Mouse (Mus musculus): ENCODE data around the gene Rph3al.

Gene Rph3al

GRCm38 (mm10) chr11:75830386-75830785 is 107.8 kb downstream of the Rph3al start:
- in situ Hi-C loops (cut with MboI, MseI) = no loop called here

DNA sequence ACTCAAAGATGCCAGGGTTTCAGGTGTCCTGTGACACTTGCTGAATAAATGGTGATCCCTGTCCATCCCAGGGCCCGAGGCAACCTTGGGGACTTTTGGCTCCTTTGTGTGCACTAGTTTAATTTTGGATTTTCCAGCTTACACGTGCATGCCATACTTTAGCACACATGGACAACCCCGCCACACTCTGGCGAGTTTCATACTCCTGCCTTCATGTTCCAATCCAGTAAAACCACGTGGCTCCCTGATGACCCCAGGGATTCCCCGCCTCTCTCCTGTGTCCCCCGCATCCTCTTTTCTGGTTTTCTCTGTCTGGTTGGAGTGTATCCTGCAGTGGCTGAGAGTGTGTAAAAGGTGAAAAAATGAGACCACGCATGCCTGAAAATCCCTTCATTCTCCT is 110.8 kb downstream of the Rph3al start:
- in situ Hi-C loops (cut with MboI, MseI) = no loop called here

DNA sequence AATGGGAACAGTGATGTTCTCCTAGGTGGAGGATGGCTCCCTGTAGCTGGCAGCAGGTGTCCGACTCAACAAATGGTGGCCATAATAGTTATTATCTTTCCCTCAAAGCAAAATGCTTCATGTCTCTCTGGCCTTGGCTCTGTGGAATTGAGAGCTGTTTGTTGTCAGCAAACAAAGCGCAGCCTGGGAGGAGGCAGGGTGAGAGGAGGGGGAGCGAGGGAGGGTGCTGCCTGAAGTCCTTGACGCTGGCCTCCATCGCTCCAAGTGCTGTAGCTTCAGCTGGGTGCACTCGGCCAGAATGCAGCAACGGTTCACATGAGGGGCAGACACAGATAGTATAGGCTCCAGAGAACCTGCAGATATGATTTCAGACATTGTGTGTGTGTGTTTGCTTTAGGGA is 114.7 kb downstream of the Rph3al start:
- in situ Hi-C loops (cut with MboI, MseI) = loop anchor here in 1 of 2 experiments (5.0 kb wide), 1 partner anchor 1489 kb away; no protein-coding TSS in a partner anchor

DNA sequence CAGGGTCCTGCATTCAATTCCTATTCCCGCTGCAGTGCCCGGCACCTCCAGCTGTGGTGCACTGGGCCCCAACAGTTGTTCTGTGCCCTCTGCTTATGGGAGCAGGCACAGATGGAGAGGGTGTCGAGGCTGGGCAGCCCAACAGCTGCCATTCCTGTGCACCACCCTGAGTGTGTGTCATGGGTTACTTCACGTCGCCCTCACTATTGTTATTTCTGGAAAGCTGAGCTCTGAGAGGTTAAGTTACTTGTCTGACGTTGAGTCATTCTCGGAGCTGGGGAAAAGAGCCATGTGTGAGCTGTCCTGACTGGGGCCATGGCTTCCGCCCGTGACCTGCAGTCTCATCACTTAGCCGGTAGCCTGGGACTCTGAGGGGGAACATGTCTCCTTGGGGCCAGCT is 125.1 kb downstream of the Rph3al start:
- in situ Hi-C loops (cut with MboI, MseI) = no loop called here

- in situ Hi-C loops (cut with MboI, MseI) = no loop called here
Measured at GRCm38 (mm10) chr11:75811900-75812299, 126.3 kb downstream of the Rph3al start.

- in situ Hi-C loops (cut with MboI, MseI) = no loop called here
Measured at GRCm38 (mm10) chr11:75810526-75810925, 127.7 kb downstream of the Rph3al start.

GRCm38 (mm10) chr11:75807486-75807885 is 130.7 kb downstream of the Rph3al start:
- in situ Hi-C loops (cut with MboI, MseI) = no loop called here

- in situ Hi-C loops (cut with MboI, MseI) = no loop called here
Measured at GRCm38 (mm10) chr11:75801771-75802550, 136.3 kb downstream of the Rph3al start.

GRCm38 (mm10) chr11:75801369-75801768 is 136.9 kb downstream of the Rph3al start:
- in situ Hi-C loops (cut with MboI, MseI) = no loop called here

- in situ Hi-C loops (cut with MboI, MseI) = no loop called here
Measured at GRCm38 (mm10) chr11:75796536-75797246, 141.5 kb downstream of the Rph3al start.

- in situ Hi-C loops (cut with MboI, MseI) = no loop called here
Measured at GRCm38 (mm10) chr11:75796029-75796445, 142.2 kb downstream of the Rph3al start, which contains the start of gene Doc2b. Gene Doc2b (minus strand): TSS chr11:75796049.

- in situ Hi-C loops (cut with MboI, MseI) = no loop called here
Measured at GRCm38 (mm10) chr11:75795321-75795636, 142.9 kb downstream of the Rph3al start.

DNA sequence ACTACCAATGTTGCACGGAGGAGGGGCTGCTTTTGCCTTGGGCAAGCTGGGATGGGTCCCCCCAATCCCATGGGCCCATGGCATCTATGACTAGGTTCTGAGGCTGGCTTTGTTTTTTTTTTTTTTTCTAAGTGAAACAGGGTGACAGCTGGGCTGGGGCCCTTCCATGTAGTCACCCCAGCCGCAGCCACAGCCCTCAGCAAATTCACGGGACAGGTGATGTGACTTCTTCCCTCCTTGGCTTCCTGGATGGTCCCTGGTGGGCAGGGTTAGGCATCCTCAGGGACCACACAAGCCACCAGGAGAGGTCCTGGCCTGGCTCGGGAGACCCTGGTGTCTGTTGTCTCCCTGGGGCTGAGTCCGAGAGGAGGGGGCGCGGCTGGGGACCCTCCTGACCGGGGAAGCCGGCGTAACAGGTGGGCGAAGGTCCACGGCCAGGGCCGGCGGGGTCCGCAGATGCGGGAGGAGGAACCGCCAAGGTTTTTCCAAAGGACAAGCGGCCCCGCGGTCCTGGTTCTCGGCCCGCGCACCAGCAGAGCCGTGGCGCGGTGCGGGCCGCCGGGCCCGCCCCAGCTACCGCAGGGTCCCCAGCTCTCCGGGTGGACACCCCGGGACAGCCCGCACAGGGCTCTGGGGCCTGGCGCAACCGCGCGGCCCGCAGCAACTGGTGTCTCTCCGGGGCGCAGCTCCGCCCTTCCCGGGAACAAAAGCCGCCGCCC is 143.5 kb downstream of the Rph3al start:
- in situ Hi-C loops (cut with MboI, MseI) = no loop called here

GRCm38 (mm10) chr11:75793351-75793750 is 144.9 kb downstream of the Rph3al start:
- in situ Hi-C loops (cut with MboI, MseI) = no loop called here

- in situ Hi-C loops (cut with MboI, MseI) = no loop called here
Measured at GRCm38 (mm10) chr11:75792535-75792934, 145.7 kb downstream of the Rph3al start.

DNA sequence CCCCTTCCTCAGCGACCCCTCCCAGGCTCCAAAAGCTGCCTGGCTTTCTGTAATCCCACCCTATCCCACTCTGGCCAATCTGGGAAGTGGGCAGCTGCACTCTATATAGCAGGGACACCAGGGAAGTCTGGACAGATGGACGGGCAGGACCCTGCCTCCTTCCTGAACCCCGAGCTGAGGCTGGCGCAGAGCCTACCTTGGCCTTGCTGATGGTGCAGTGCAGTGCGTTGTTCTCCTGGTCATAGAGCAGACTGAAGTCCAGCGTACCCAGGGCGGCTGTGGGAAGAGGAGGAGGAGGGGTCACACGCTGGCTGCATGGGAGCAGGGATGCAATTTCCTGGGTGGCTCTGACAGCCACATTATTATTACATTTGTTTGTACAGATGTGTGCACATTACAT is 152.3 kb downstream of the Rph3al start:
- in situ Hi-C loops (cut with MboI, MseI) = no loop called here

- in situ Hi-C loops (cut with MboI, MseI) = loop anchor here (5.0 kb wide), 1 partner anchor 119 kb away; no protein-coding TSS in a partner anchor
Measured at GRCm38 (mm10) chr11:75783799-75784198, 154.4 kb downstream of the Rph3al start.

- in situ Hi-C loops (cut with MboI, MseI) = loop anchor here (5.0 kb wide), 1 partner anchor 120 kb away; no protein-coding TSS in a partner anchor
Measured at GRCm38 (mm10) chr11:75781919-75782318, 156.3 kb downstream of the Rph3al start.

Data from T-helper 17 cell (primary cell).